ENCODE assay signal across 9 mouse cellular contexts in genomic region chr4:129462118-129462517, GRCm38 (mm10). TPM values are rescaled to one million over a fixed set of nuclear protein-coding genes. Genes with fewer than 3 reads are reported as not detected.
DNase-seq lines count a peak whose midpoint lies in the region; ATAC-seq lines count a peak whose summit lies in the region.
"Had no signal": no experiment of that assay in that cellular context is flagged by ENCODE, and none has a peak within 500 bp of the region (broad histone marks: within the 10 kb centered on the region; RNA-seq: fewer than 3 reads in every experiment).

No protein-coding gene starts in this region.

- H3K36me3 ChIP-seq in hindbrain, embryonic 12.5 days, result peaks cover 23% of the 10 kb centered on the region
- H3K36me3 ChIP-seq in liver, embryonic 15.5 days (replicated peaks), result peaks cover 28% of the 10 kb centered on the region

- no peak for ATAC-seq in hindbrain, embryonic 12.5 days (ENCODE audit: low FRiP score)
- no peak for ATAC-seq in liver, embryonic 15.5 days (ENCODE audit: insufficient read depth)

- H3K4me2 ChIP-seq in hindbrain, embryonic 12.5 days (replicated peaks), result peak overlapping the region; percentile 83
- H3K4me2 ChIP-seq in liver, embryonic 15.5 days, result peak overlapping the region; percentile 78

- 52% methylated on average over 3 of the region's 3 CpGs for WGBS in hindbrain, embryonic 12.5 days
- WGBS in liver, embryonic 15.5 days (ENCODE audit: insufficient replicate concordance), result 47% methylated on average over 3 of the region's 3 CpGs

- peak; percentile 33 for DNase-seq in kidney, adult 11 months
- DNase-seq in kidney, postnatal 10 days, result no peak
- DNase-seq in adrenal gland, postnatal 36 days, result peak; percentile 30 to 37
- DNase-seq in urinary bladder, postnatal 36 days (ENCODE audit: low spot score in 2 of 2), result no peak
- DNase-seq in thymus, postnatal 25 days, result no peak
- no peak for DNase-seq in gastrocnemius, postnatal 4 days (ENCODE audit: low spot score in 2 of 2)

- no peak overlapping the region for H3K27ac ChIP-seq in hindbrain, embryonic 12.5 days
- H3K27ac ChIP-seq in liver, embryonic 15.5 days (replicated peaks), result peak overlapping the region; percentile 100

- H3K4me1 ChIP-seq in hindbrain, embryonic 12.5 days, result peaks cover 18% of the 10 kb centered on the region
- H3K4me1 ChIP-seq in liver, embryonic 15.5 days (replicated peaks), result peaks cover 50% of the 10 kb centered on the region

- no peaks in the 10 kb centered on the region for H3K27me3 ChIP-seq in hindbrain, embryonic 12.5 days
- no peaks in the 10 kb centered on the region for H3K27me3 ChIP-seq in liver, embryonic 15.5 days

- H3K9me3 ChIP-seq in hindbrain, embryonic 12.5 days (replicated peaks), result no peaks in the 10 kb centered on the region
- no peaks in the 10 kb centered on the region for H3K9me3 ChIP-seq in liver, embryonic 15.5 days (replicated peaks)

- peak overlapping the region; percentile 83 for H3K9ac ChIP-seq in hindbrain, embryonic 12.5 days
- H3K9ac ChIP-seq in liver, embryonic 15.5 days, result peak overlapping the region; percentile 95

- H3K4me3 ChIP-seq in hindbrain, embryonic 12.5 days, result peak overlapping the region; percentile 91
- H3K4me3 ChIP-seq in liver, embryonic 15.5 days (replicated peaks), result peak overlapping the region; percentile 95

RNA-seq across cellular contexts. Expression of gene Bsdc1, which starts 0.7 kb away (rescaled TPM):
- 10 to 100 TPM; 58.1 to 69.5 TPM for total RNA-seq in adrenal gland, postnatal 36 days (2021)
- 33.0 TPM in 2 replicates for polyA plus RNA-seq in hindbrain, embryonic 12.5 days (2016; fragmentation: Nextera tagmentation; extraction: Ambion mirVana)
- 71.8 and 82.6 TPM in 2 replicates for polyA plus RNA-seq in liver, embryonic 15.5 days (2015; fragmentation: Nextera tagmentation; extraction: Ambion mirVana)
- 10 to 100 TPM; 32.2 to 35.2 TPM for total RNA-seq in gastrocnemius, postnatal 4 days (2021)

RNA-seq across cellular contexts. Expression of gene Zbtb8b, which starts 21.5 kb away (rescaled TPM):
- total RNA-seq in adrenal gland, postnatal 36 days (2021), result under 1 TPM; 0.10 to 0.13 TPM
- polyA plus RNA-seq in hindbrain, embryonic 12.5 days (2016; fragmentation: Nextera tagmentation; extraction: Ambion mirVana), result 6.0 and 6.4 TPM in 2 replicates
- 0.79 and 1.2 TPM in 2 replicates for polyA plus RNA-seq in liver, embryonic 15.5 days (2015; fragmentation: Nextera tagmentation; extraction: Ambion mirVana)
- not detected for total RNA-seq in gastrocnemius, postnatal 4 days (2021)
- total RNA-seq: neutrophil, adult 5-6 weeks had no signal

RNA-seq across cellular contexts. Expression of gene Tssk3, which starts 28.7 kb away (rescaled TPM):
- not detected for total RNA-seq in adrenal gland, postnatal 36 days (2021)
- polyA plus RNA-seq in hindbrain, embryonic 12.5 days (2016; fragmentation: Nextera tagmentation; extraction: Ambion mirVana), result not detected in 2 replicates
- 0.09 and 0.12 TPM in 2 replicates for polyA plus RNA-seq in liver, embryonic 15.5 days (2015; fragmentation: Nextera tagmentation; extraction: Ambion mirVana)
- not detected for total RNA-seq in gastrocnemius, postnatal 4 days (2021)
- total RNA-seq: neutrophil, adult 5-6 weeks had no signal

RNA-seq across cellular contexts. Expression of gene Fam229a, which starts 28.9 kb away (rescaled TPM):
- total RNA-seq in adrenal gland, postnatal 36 days (2021), result not detected
- polyA plus RNA-seq in hindbrain, embryonic 12.5 days (2016; fragmentation: Nextera tagmentation; extraction: Ambion mirVana), result 0.46 TPM in 1 of 2 replicates, not detected in the other
- polyA plus RNA-seq in liver, embryonic 15.5 days (2015; fragmentation: Nextera tagmentation; extraction: Ambion mirVana), result 0.28 and 0.82 TPM in 2 replicates
- not detected for total RNA-seq in gastrocnemius, postnatal 4 days (2021)
- total RNA-seq: neutrophil, adult 5-6 weeks had no signal

RNA-seq across cellular contexts. Expression of gene Marcksl1, which starts 51.3 kb away (rescaled TPM):
- 10 to 100 TPM; 53.0 to 56.9 TPM for total RNA-seq in adrenal gland, postnatal 36 days (2021)
- polyA plus RNA-seq in hindbrain, embryonic 12.5 days (2016; fragmentation: Nextera tagmentation; extraction: Ambion mirVana), result 1,978 and 2,031 TPM in 2 replicates
- polyA plus RNA-seq in liver, embryonic 15.5 days (2015; fragmentation: Nextera tagmentation; extraction: Ambion mirVana), result 51.3 and 52.7 TPM in 2 replicates
- 10 to 100 TPM; 63.2 to 63.9 TPM for total RNA-seq in gastrocnemius, postnatal 4 days (2021)

Comparison
In these comparisons a context has a peak if more than half of its experiments do, and no peak if none do; other contexts are left out.
1. DNase-seq: peak in kidney, adult 11 months (single experiment) and adrenal gland, postnatal 36 days (2 of 2); none in kidney, postnatal 10 days (single experiment), urinary bladder, postnatal 36 days (0 of 2), thymus, postnatal 25 days (single experiment) and gastrocnemius, postnatal 4 days (0 of 2).